Mouse (Mus musculus) cerebellum, postnatal 14 days (tissue): ENCODE measurements around the gene Tm9sf1.

ENCODE experiments used
- DNase-seq, 2 experiments: peaks; one replicate each; pipeline ENCODE4 v3.0.0; 2021; ENCODE audit warnings: mixed read lengths in 2 of 2

Tm9sf1 gene

GRCm38 (mm10) chr14:55643060-55643907, at the start of gene Tm9sf1:
Gene Tm9sf1 (minus strand): TSS chr14:55643806.
- DNase-seq = peak; percentile 80 to 88

- DNase-seq = no peak
Observed at GRCm38 (mm10) chr14:55689433-55689832, 45.8 kb upstream of the Tm9sf1 start.

- no peak for DNase-seq
Observed at GRCm38 (mm10) chr14:55682118-55682493, 38.5 kb upstream of the Tm9sf1 start.

GRCm38 (mm10) chr14:55681160-55682117, 37.8 kb upstream of the Tm9sf1 start, which contains the start of gene Tinf2:
Gene Tinf2 (minus strand): TSS chr14:55681820.
- peak; percentile 96 to 98 for DNase-seq

GRCm38 (mm10) chr14:55677615-55678014, 34.0 kb upstream of the Tm9sf1 start:
- DNase-seq = no peak

- DNase-seq = no peak
Observed at GRCm38 (mm10) chr14:55672741-55673060, 29.1 kb upstream of the Tm9sf1 start.

- DNase-seq = peak; percentile 86 to 88
Observed at GRCm38 (mm10) chr14:55671833-55672740, 28.5 kb upstream of the Tm9sf1 start, which contains the start of the genes Gmpr2 and Nedd8. Gene Gmpr2 (plus strand): TSS chr14:55671941. Gene Nedd8 (minus strand): TSS chr14:55672124.

- no peak for DNase-seq
Observed at GRCm38 (mm10) chr14:55671486-55671832, 27.9 kb upstream of the Tm9sf1 start.

- no peak for DNase-seq
Observed at GRCm38 (mm10) chr14:55660636-55661035, 17.0 kb upstream of the Tm9sf1 start.

GRCm38 (mm10) chr14:55659960-55660573, 16.5 kb upstream of the Tm9sf1 start, which contains the start of gene Mdp1:
Gene Mdp1 (minus strand): TSS chr14:55660508.
- peak; percentile 87 for DNase-seq

GRCm38 (mm10) chr14:55658011-55658410, 14.4 kb upstream of the Tm9sf1 start:
- no peak for DNase-seq

- DNase-seq = no peak
Observed at GRCm38 (mm10) chr14:55656935-55657334, 13.3 kb upstream of the Tm9sf1 start.

GRCm38 (mm10) chr14:55651528-55651927, 7.9 kb upstream of the Tm9sf1 start:
- no peak for DNase-seq

- no peak for DNase-seq
Observed at GRCm38 (mm10) chr14:55649884-55650283, 6.3 kb upstream of the Tm9sf1 start, which contains the start of gene Tssk4. Gene Tssk4 (plus strand): TSS chr14:55650184.

GRCm38 (mm10) chr14:55644261-55644888, 769 bp upstream of the Tm9sf1 start:
- DNase-seq = no peak

GRCm38 (mm10) chr14:55642679-55643059, 937 bp downstream of the Tm9sf1 start:
- DNase-seq = no peak

GRCm38 (mm10) chr14:55641291-55641690, 2.3 kb downstream of the Tm9sf1 start:
- no peak for DNase-seq

GRCm38 (mm10) chr14:55640816-55641215, 2.8 kb downstream of the Tm9sf1 start:
- no peak for DNase-seq

GRCm38 (mm10) chr14:55637795-55638194, 5.8 kb downstream of the Tm9sf1 start, which contains the start of gene Gm49378:
Gene Gm49378 (minus strand): TSS chr14:55637895.
- no peak for DNase-seq

GRCm38 (mm10) chr14:55635523-55636007, 8.0 kb downstream of the Tm9sf1 start, which contains the start of gene Ipo4:
Gene Ipo4 (minus strand): TSS chr14:55635957.
- DNase-seq = peak; percentile 87 to 90
